Mouse (Mus musculus) liver, adult (tissue): ENCODE data around the gene Mras.

ENCODE experiments used
- GATA4 ChIP-seq: IDR thresholded peaks from 2 replicates; pipeline ENCODE4 v1.6.1; 2014; ENCODE audit warnings: mild to moderate bottlenecking, low read length; ENCODE audit not compliant: insufficient replicate concordance

Mras gene

GRCm38 (mm10) chr9:99449886-99450647 is 12.9 kb upstream of the Mras start:
- no peak for TF ChIP-seq GATA4

- no peak for TF ChIP-seq GATA4
Observed at GRCm38 (mm10) chr9:99447323-99447722, 10.1 kb upstream of the Mras start.

- TF ChIP-seq GATA4 = no peak
Observed at GRCm38 (mm10) chr9:99446259-99446658, 9.1 kb upstream of the Mras start.

GRCm38 (mm10) chr9:99444590-99445178 is 7.5 kb upstream of the Mras start:
- TF ChIP-seq GATA4 = no peak

- no peak for TF ChIP-seq GATA4
Observed at GRCm38 (mm10) chr9:99441647-99442433, 4.7 kb upstream of the Mras start.

- no peak for TF ChIP-seq GATA4
Observed at GRCm38 (mm10) chr9:99440941-99441340, 3.8 kb upstream of the Mras start.

GRCm38 (mm10) chr9:99439064-99439463 is 1.9 kb upstream of the Mras start:
- no peak for TF ChIP-seq GATA4

GRCm38 (mm10) chr9:99437781-99438565 is 792 bp upstream of the Mras start:
- no peak for TF ChIP-seq GATA4

- no peak for TF ChIP-seq GATA4
Observed at GRCm38 (mm10) chr9:99436182-99437030, 775 bp downstream of the Mras start.

GRCm38 (mm10) chr9:99435619-99436181 is 1.5 kb downstream of the Mras start:
- TF ChIP-seq GATA4 = no peak

- no peak for TF ChIP-seq GATA4
Observed at GRCm38 (mm10) chr9:99434892-99435618, 2.1 kb downstream of the Mras start.

- no peak for TF ChIP-seq GATA4
Observed at GRCm38 (mm10) chr9:99432478-99432877, 4.7 kb downstream of the Mras start.

- no peak for TF ChIP-seq GATA4
Observed at GRCm38 (mm10) chr9:99431963-99432362, 5.2 kb downstream of the Mras start.
